Mouse (Mus musculus) liver, embryonic 13.5 days (tissue): ENCODE measurements at regions not wholly inside any gene's neighbourhood (a gene's known extent, or its start where the extent isn't known, plus 50 kb on each side); places are given as distances from the start of the nearest gene placed in this dataset.
"Not testable (repeated sequence)": the region's sequence is repeated elsewhere in the genome, so short reads cannot be mapped to it uniquely, and the experiment has no call there.

Experiments used
- ATAC-seq: fragments of 200-750 bp; cut with Nextera tagmentation; 2 replicates; pipeline ENCODE4 v1.8.0; 2017; ENCODE audit warnings: low read depth, mild to moderate bottlenecking, moderate number of reproducible peaks, moderate library complexity
- DNase-seq: peaks from one replicate; pipeline ENCODE4 v3.0.0; 2022
- H3K27ac ChIP-seq: fragments of 300-500 bp; sonication (generic); 2 replicates; pipeline ENCODE4 v1.5.1; 2015; ENCODE audit warnings: moderate library complexity, mild to moderate bottlenecking, inconsistent platforms
- H3K27me3 ChIP-seq: fragments of 300-500 bp; sonication (generic); 2 replicates; pipeline ENCODE4 v1.6.1; 2015; ENCODE audit warnings: mild to moderate bottlenecking, inconsistent platforms
- H3K36me3 ChIP-seq: fragments of 300-500 bp; sonication (generic); 2 replicates; pipeline ENCODE4 v1.6.1; 2015; ENCODE audit warnings: mild to moderate bottlenecking, inconsistent platforms
- H3K4me1 ChIP-seq: fragments of 300-500 bp; sonication (generic); replicated peaks from 2 replicates; pipeline ENCODE4 v1.6.1; 2015; ENCODE audit warnings: inconsistent platforms
- H3K4me2 ChIP-seq: fragments of 300-500 bp; sonication (generic); 2 replicates; pipeline ENCODE4 v1.6.1; 2015; ENCODE audit warnings: inconsistent platforms, mild to moderate bottlenecking, moderate library complexity
- H3K4me3 ChIP-seq: fragments of 300-500 bp; sonication (generic); replicated peaks from 2 replicates; pipeline ENCODE4 v1.5.1; 2015; ENCODE audit warnings: mild to moderate bottlenecking, inconsistent platforms
- H3K9ac ChIP-seq: fragments of 300-500 bp; sonication (generic); 2 replicates; pipeline ENCODE4 v1.6.1; 2015; ENCODE audit warnings: mild to moderate bottlenecking, inconsistent platforms
- H3K9me3 ChIP-seq: fragments of 300-500 bp; sonication (generic); replicated peaks from 2 replicates; pipeline ENCODE4 v1.6.1; 2016; ENCODE audit warnings: inconsistent platforms
- WGBS: fragments of 180-500 bp; shearing (Covaris S2); methylation state at CpG from one replicate; pipeline ENCODE4 v1.1.7; 2015; ENCODE audit not compliant: insufficient replicate concordance; 5-methylcytosine and 5-hydroxymethylcytosine counted together

DNA sequence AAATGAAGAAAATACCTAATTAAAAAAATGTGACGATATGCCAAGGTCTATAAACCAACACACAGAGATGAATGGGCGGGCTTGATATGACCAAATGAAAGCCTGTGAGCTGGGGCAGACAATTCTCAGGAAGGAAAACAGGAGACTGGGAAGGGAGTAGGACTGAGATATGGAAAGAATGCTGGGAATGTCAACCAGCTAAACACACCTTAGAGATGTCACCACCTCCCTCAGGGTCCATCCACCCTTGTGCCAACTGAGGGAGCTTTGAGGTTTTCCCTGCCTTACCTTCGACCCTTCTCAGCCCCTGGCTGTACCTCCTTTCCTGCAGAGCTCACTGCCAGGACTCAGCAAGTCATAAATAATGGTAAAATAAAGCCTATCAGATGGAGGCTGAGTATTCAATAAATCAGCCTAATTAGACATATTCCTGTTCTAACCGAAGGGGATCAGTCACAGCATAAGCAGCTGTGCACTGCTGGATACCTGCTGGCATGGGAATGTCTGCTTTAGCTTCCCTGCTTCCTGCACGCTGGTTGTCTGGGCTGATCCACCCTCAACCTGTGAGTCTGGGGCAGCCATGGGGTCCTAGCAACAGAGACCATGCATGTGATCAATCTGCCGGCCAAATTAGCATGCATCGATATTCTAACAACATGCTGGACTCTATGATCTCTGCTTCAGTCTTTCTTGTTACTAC lies 137.4 kb downstream of the Nuak1 start:
- Histone ChIP-seq H3K4me3 (no peak overlapping the region), H3K27ac (no peak overlapping the region), H3K36me3 (no peaks in the 10 kb centered on the region), H3K4me2 (no peak overlapping the region), H3K9me3 (no peaks in the 10 kb centered on the region), H3K4me1 (no peaks in the 10 kb centered on the region), H3K27me3 (no peaks in the 10 kb centered on the region), H3K9ac (no peak overlapping the region)
- DNase-seq (no peak), ATAC-seq (no peak)
- WGBS, result 55% methylated on average over 7 of the region's 7 CpGs

- not testable (repeated sequence) for H3K9ac ChIP-seq, H3K27me3 ChIP-seq, H3K4me3 ChIP-seq, H3K9me3 ChIP-seq, ATAC-seq, H3K36me3 ChIP-seq, DNase-seq, H3K4me2 ChIP-seq, H3K4me1 ChIP-seq, H3K27ac ChIP-seq
- WGBS, result 74% methylated on average over 17 of the region's 17 CpGs
Observed at GRCm38 (mm10) chr10:84308746-84309145, 131.7 kb downstream of the Nuak1 start.

DNA sequence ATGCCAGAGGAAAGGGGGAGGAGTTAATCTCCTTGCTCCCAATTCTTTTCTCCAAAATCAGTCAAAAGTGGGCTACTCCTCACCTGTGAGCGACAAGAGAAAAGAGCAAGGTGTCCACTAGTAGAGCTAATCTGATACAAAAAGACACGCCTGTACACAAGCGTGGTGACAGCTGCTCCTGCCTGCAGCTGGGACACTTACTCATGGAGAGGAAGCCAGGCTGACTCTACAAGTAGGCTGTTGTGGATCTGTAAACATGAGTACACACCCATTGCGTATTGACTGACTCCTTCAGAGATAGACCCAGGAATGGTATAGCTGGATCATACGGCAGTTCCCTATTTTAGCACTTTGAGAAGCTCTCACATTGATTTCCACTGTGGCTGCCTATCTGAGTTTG lies 129.7 kb downstream of the Nuak1 start:
- ATAC-seq, result no peak
- no peak overlapping the region for H3K4me2 ChIP-seq
- H3K27me3 ChIP-seq, result no peaks in the 10 kb centered on the region
- H3K9me3 ChIP-seq, result no peaks in the 10 kb centered on the region
- 67% methylated on average over 5 of the region's 5 CpGs for WGBS
- H3K36me3 ChIP-seq, result no peaks in the 10 kb centered on the region
- DNase-seq, result no peak
- no peak overlapping the region for H3K4me3 ChIP-seq
- no peak overlapping the region for H3K9ac ChIP-seq
- no peak overlapping the region for H3K27ac ChIP-seq
- no peaks in the 10 kb centered on the region for H3K4me1 ChIP-seq

GRCm38 (mm10) chr10:84312656-84313055 lies 127.7 kb downstream of the Nuak1 start:
- no peaks in the 10 kb centered on the region for H3K27me3 ChIP-seq
- H3K4me1 ChIP-seq, result no peaks in the 10 kb centered on the region
- H3K9me3 ChIP-seq, result no peaks in the 10 kb centered on the region
- H3K36me3 ChIP-seq, result no peaks in the 10 kb centered on the region
- no peak overlapping the region for H3K27ac ChIP-seq
- no peak overlapping the region for H3K4me2 ChIP-seq
- no peak overlapping the region for H3K4me3 ChIP-seq
- H3K9ac ChIP-seq, result no peak overlapping the region
- ATAC-seq (no peak), DNase-seq (no peak)
- 51% methylated on average over 7 of the region's 7 CpGs for WGBS

- H3K36me3 ChIP-seq, result no peaks in the 10 kb centered on the region
- no peaks in the 10 kb centered on the region for H3K9me3 ChIP-seq
- no peak overlapping the region for H3K27ac ChIP-seq
- DNase-seq (no peak), ATAC-seq (no peak)
- H3K4me1 ChIP-seq, result no peaks in the 10 kb centered on the region
- 75% methylated on average over 1 of the region's 1 CpGs for WGBS
- no peak overlapping the region for H3K9ac ChIP-seq
- no peak overlapping the region for H3K4me3 ChIP-seq
- H3K27me3 ChIP-seq, result no peaks in the 10 kb centered on the region
- H3K4me2 ChIP-seq, result no peak overlapping the region
Observed at GRCm38 (mm10) chr10:84316857-84317256, 123.5 kb downstream of the Nuak1 start.

GRCm38 (mm10) chr10:84317960-84318359 lies 122.4 kb downstream of the Nuak1 start:
- Histone ChIP-seq H3K27me3 (no peaks in the 10 kb centered on the region), H3K4me3 (no peak overlapping the region), H3K9me3 (no peaks in the 10 kb centered on the region), H3K9ac (no peak overlapping the region), H3K4me1 (no peaks in the 10 kb centered on the region), H3K36me3 (no peaks in the 10 kb centered on the region), H3K27ac (no peak overlapping the region), H3K4me2 (no peak overlapping the region)
- DNase-seq, result no peak
- WGBS, result 56% methylated on average over 5 of the region's 5 CpGs
- no peak for ATAC-seq
